Mouse (Mus musculus) heart, adult 2 months (tissue): Measurements from ENCODE around the gene Ccdc154. TPM values are rescaled to one million over a fixed set of nuclear protein-coding genes. Genes with fewer than 3 reads are reported as not detected.
A peak's percentile ranks its signal among the peaks of the same experiment; 100 is the strongest.

Source experiments
- DNase-seq, 2 experiments: peaks; one replicate each; pipeline ENCODE4 v3.0.0; 2021
- H3K27ac ChIP-seq: fragments of 200-600 bp; 2 replicates; pipeline ENCODE4 v1.8.1; 2022
- H3K27me3 ChIP-seq: fragments of 200-500 bp; 2 replicates; pipeline ENCODE4 v1.6.1; 2012; ENCODE audit warnings: mild to moderate bottlenecking, low read length, inconsistent platforms, mixed read lengths; ENCODE audit not compliant: control insufficient read depth, insufficient read depth
- H3K36me3 ChIP-seq: fragments of 200-500 bp; 2 replicates; pipeline ENCODE4 v1.6.1; 2012; ENCODE audit warnings: low read length, inconsistent platforms; ENCODE audit not compliant: control insufficient read depth, insufficient read depth
- H3K4me1 ChIP-seq: fragments of 200-500 bp; 2 replicates; pipeline ENCODE4 v1.6.1; 2011; ENCODE audit warnings: low read length; ENCODE audit not compliant: control insufficient read depth, insufficient read depth
- H3K4me3 ChIP-seq: fragments of 200-600 bp; 2 replicates; pipeline ENCODE4 v1.8.1; 2022
- H3K79me2 ChIP-seq: fragments of 200-500 bp; replicated peaks from 2 replicates; pipeline ENCODE4 v1.6.1; 2012; ENCODE audit warnings: mild to moderate bottlenecking, inconsistent platforms, low read length, moderate library complexity, mixed read lengths; ENCODE audit not compliant: control insufficient read depth, insufficient read depth
- H3K9ac ChIP-seq: fragments of 200-500 bp; 2 replicates; pipeline ENCODE4 v1.6.1; 2012; ENCODE audit warnings: low read depth, mild to moderate bottlenecking, control low read depth, inconsistent platforms, low read length, mixed read lengths
- CTCF ChIP-seq: fragments of 200-600 bp; IDR thresholded peaks from 2 replicates; pipeline ENCODE4 v1.8.1; 2022; ENCODE audit warnings: antibody characterized with exemption, mild to moderate bottlenecking, moderate library complexity
- EP300 ChIP-seq: fragments of 200-500 bp; IDR thresholded peaks from 2 replicates; pipeline ENCODE4 v1.6.1; 2011; ENCODE audit warnings: low read depth, low read length, control low read depth; ENCODE audit not compliant: insufficient read depth
- POLR2A ChIP-seq: fragments of 200-500 bp; IDR thresholded peaks from 2 replicates; pipeline ENCODE4 v1.6.1; 2011; ENCODE audit warnings: mild to moderate bottlenecking, low read depth, low read length, control low read depth; ENCODE audit not compliant: insufficient read depth
- WGBS: fragments of 180-500 bp; shearing (Covaris S2); methylation state at CpG from one replicate; pipeline ENCODE4 v1.1.7; 2018; 5-methylcytosine and 5-hydroxymethylcytosine counted together
- intact Hi-C: fragments of 180-260 bp; cut with DNase I; formaldehyde crosslinking; loops from one replicate; pipeline ENCODE4 v1.15.1; 2025
- long read RNA-seq: library from polyadenylated mRNA; stranded (forward); transcript quantifications from one replicate; pipeline ENCODE4 v2.0.0, GENCODE M21; 2021
- polyA plus RNA-seq: library from polyadenylated mRNA; depleted of rRNA; stranded (reverse); fragments of >200 nt; gene quantifications from 2 replicates; pipeline ENCODE4 v1.2.3, GENCODE M21; 2012; rRNA removed
- total RNA-seq, 2 experiments: library from RNA; stranded (reverse); gene quantifications; 2 replicates each; pipeline ENCODE4 v1.2.3; 2021

Ccdc154 gene
- total RNA-seq (not detected), polyA plus RNA-seq (0.06 TPM in 1 of 2 replicates, not detected in the other)
- long read RNA-seq: 0 reads

GRCm38 (mm10) chr17:25162161-25162560, at the start of gene Ccdc154:
TSS of gene Ccdc154 (plus strand) at chr17:25162461.
- H3K9ac ChIP-seq: no peak within 1 kb of the TSS
- intact Hi-C loops: no loop called here
- no peaks in the 10 kb centered on the region for H3K36me3 ChIP-seq
- TF ChIP-seq CTCF: no peak
- TF ChIP-seq EP300: no peak
- no peak for TF ChIP-seq POLR2A
- no peak within 1 kb of the TSS for H3K4me3 ChIP-seq
- no peaks in the 10 kb centered on the region for H3K4me1 ChIP-seq
- DNase-seq: no peak
- H3K79me2 ChIP-seq: no peaks in the 10 kb centered on the region
- H3K27me3 ChIP-seq: no peaks in the 10 kb centered on the region
- no peak within 1 kb of the TSS for H3K27ac ChIP-seq
- 90% methylated on average over 1 of the region's 1 CpGs for WGBS

DNA sequence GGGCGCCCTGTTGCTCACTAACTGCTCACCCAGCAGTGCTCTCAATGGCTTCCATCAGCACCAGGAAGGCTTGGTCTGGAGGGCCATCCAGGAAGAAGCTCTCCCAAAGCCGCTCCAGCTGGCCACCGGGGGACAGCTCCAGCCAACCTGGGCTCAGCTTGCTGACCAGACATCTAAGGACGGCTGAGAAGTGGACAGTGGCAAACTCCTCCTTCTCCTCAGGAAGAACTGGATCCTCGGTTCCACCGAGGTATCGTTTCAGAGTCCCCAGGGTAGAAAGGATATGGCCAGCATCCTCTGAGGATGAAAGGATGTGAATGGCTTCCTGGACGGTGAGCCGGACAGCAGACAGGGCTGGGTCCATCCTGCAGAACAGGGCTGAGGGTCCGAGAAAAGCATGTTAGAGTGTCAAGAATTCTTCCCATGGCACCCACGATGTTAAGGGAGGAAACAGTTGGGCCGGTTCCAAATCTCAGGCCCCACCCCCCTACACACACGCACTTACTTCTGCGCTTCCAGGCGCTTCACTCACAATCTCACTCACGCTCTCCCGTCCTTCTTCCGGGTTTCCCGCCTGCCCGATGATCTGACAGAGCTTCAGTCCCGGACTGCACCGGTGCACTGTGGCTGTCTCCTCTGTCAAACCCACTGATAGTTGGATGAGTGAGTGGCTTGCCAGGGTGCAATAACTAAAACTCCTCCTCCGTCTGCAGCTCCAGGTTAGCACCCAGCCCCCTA, 47.2 kb upstream of the Ccdc154 start:
- no peaks in the 10 kb centered on the region for H3K79me2 ChIP-seq
- intact Hi-C loops: loop anchor here (2.0 to 5.0 kb wide), 2 partner anchors 32 to 157 kb away; partner anchors contain the start of genes Tmem204 and Ube2i
- H3K4me3 ChIP-seq: peak overlapping the region; percentile 60
- H3K27ac ChIP-seq: peak overlapping the region; percentile 81
- peak; percentile 10 to 24 for DNase-seq
- H3K36me3 ChIP-seq: no peaks in the 10 kb centered on the region
- TF ChIP-seq CTCF (no peak), POLR2A (no peak), EP300 (no peak)
- peak overlapping the region; percentile 74 for H3K9ac ChIP-seq
- 7% methylated on average over 23 of the region's 23 CpGs for WGBS
- no peaks in the 10 kb centered on the region for H3K27me3 ChIP-seq
- peaks cover 10% of the 10 kb centered on the region for H3K4me1 ChIP-seq

DNA sequence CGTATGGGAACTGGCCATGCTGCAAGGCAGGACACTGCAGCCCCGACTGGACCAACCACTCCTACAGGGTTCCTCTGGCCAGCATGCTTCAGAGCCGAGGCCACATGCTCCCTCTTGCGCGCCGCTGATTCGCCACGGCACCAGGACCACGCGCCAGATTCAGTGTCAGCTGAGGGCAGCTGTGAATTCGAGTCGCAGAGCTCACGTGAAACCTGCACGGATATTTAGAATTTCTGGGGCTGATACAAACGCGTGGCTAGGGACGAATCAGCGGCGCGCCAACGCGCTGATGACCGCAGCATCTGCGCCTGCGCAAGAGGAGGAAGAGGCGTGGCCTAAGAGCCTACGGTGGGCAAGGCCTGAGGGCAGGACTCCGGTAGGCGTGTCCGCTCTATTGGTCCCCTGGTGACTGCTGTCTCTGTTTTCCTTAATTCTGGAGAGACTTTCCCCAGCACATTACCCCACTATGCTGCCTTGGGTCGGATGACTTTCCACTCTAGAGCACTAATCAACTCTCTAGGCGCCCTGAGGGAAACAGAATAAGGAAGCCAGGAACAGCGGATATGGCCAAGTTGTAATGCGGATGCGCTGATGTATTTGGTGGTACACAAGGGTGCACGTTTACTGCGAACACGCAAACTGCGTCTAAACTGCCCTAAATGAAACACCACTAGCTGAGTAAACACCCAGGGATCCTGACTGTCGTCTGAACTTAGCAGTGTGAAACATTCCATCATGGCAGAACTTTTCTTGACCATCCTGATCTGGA, 46.4 kb upstream of the Ccdc154 start, which contains the start of gene Telo2:
Telo2 (minus strand) TSS at position 304 of the 769 bp plus-strand sequence.
- TF ChIP-seq EP300 (peak; percentile 57; the same call in 1 of the 2 replicates), POLR2A (peak; percentile 83), CTCF (0 out of 2 replicates have a peak, but pooled peaks have one; percentile 4)
- intact Hi-C loops: loop anchor here (2.0 to 5.0 kb wide), 3 partner anchors 17 to 156 kb away; partner anchors contain the start of genes Clcn7, Tmem204 and Ube2i
- Histone ChIP-seq H3K79me2 (no peaks in the 10 kb centered on the region), H3K36me3 (no peaks in the 10 kb centered on the region), H3K27ac (peak within 1 kb of the TSS; percentile 81), H3K4me3 (peak within 1 kb of the TSS; percentile 60), H3K4me1 (peaks cover 10% of the 10 kb centered on the region), H3K9ac (peak within 1 kb of the TSS; percentile 74), H3K27me3 (no peaks in the 10 kb centered on the region)
- DNase-seq: peak; percentile 94 to 97
- 3% methylated on average over 40 of the region's 40 CpGs for WGBS

DNA sequence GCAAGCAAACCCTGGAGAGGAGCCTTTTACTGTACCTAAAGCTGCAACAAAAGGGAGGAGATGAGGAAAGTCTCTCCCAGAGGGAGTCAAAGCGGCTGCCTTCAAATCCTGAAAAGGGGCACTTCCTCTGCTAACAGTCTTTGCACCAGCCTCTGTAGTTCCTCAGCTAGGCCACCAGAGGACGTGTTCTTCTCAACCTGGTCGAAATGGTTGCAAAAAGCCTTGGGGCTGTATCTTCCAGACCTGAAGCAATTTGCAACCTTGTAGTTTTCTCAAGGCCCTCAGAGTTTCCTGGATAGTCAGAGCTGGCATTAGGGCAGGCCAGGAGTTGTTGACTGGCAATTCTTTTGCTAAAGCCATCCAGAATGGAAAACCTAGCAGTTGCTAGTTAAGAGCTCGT, 45.0 kb upstream of the Ccdc154 start:
- no peak overlapping the region for H3K9ac ChIP-seq
- H3K79me2 ChIP-seq: no peaks in the 10 kb centered on the region
- intact Hi-C loops: loop anchor here (2.0 to 5.0 kb wide), 2 partner anchors 16 to 155 kb away; partner anchors contain the start of genes Clcn7 and Ube2i
- no peaks in the 10 kb centered on the region for H3K36me3 ChIP-seq
- no peak for DNase-seq
- 34% methylated on average over 4 of the region's 4 CpGs for WGBS
- peaks cover 7% of the 10 kb centered on the region for H3K4me1 ChIP-seq
- peak; percentile 70 for TF ChIP-seq CTCF
- no peak for TF ChIP-seq EP300
- no peaks in the 10 kb centered on the region for H3K27me3 ChIP-seq
- no peak overlapping the region for H3K4me3 ChIP-seq
- no peak overlapping the region for H3K27ac ChIP-seq

DNA sequence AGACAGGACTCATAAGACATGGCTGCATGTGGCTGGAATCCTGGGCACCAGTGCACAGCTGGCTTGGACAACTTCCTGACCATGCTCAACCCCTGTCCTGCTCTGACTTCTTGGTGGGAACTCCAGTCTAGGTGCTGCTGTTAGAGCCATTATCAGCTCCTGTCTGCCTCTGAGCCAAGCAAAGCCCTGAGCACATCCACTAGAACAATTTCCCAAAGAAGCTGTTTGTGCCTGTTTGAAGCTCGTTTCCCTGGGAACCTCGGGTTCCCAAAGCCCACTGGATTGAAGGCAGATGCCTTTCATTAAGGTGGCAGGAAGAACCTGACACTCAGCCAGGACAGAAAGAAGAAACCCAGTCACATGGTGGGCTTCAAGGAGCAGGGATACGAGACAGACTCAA, 41.9 kb upstream of the Ccdc154 start, which contains the start of gene Ptx4:
Ptx4 (plus strand) TSS at position 355 of the 400 bp plus-strand sequence.
- H3K27ac ChIP-seq: no peak within 1 kb of the TSS
- no peaks in the 10 kb centered on the region for H3K27me3 ChIP-seq
- TF ChIP-seq CTCF (no peak), POLR2A (no peak), EP300 (no peak)
- no peaks in the 10 kb centered on the region for H3K79me2 ChIP-seq
- no peaks in the 10 kb centered on the region for H3K36me3 ChIP-seq
- intact Hi-C loops: no loop called here
- WGBS: 17% methylated on average over 3 of the region's 3 CpGs
- H3K9ac ChIP-seq: no peak within 1 kb of the TSS
- no peak within 1 kb of the TSS for H3K4me3 ChIP-seq
- peak in 1 of 2 experiments; percentile 34 for DNase-seq
- peaks cover 2% of the 10 kb centered on the region; the same call in 1 of the 2 replicates for H3K4me1 ChIP-seq
